Mouse (Mus musculus): ENCODE measurements around the gene Tsen34.
"Not testable (repeated sequence)": the region's sequence is repeated elsewhere in the genome, so short reads cannot be mapped to it uniquely, and the experiment has no call there.

Tsen34 gene

DNA sequence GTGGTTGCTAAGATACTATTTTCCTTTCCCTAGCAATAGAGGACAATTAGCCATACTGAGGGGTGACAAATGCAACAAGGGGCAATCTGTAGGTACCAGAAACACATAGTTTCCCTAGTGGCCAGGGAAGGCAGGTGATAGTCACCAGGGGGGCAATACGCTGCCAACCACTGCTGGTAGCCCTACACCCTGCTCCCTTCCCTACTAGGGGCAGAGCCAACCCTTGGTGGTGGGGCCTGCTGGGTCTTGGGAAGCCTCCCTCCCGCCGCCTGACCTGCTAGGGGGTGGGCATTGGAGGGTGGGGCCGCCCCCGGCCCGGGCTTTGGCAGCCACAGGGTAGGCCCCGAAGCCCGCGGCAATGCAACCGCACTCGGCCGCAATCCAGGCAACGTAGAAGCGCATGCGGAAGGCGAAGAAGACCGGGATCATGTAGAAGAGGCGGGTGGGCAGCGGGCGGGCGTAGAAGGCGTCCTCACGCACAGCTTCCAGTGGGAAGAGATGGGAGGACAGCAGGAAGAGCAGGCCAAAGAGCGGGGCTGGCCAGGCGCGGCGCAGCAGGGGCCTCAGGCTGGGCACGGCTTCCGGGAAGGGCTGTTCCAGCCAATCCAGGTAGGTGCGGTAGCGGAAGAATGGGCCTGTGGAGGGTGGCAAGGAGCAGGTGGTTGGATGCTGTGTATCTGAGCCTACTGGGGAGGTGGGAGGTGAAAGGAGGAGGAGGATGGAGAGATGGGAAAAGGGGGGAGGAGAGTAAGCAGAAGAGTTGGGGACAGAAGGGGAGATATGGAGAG, 7.1 kb upstream of the Tsen34 start:
- no peak for DNase-seq (ENCODE audit: extremely low spot score, low read depth, low spot score)

DNA sequence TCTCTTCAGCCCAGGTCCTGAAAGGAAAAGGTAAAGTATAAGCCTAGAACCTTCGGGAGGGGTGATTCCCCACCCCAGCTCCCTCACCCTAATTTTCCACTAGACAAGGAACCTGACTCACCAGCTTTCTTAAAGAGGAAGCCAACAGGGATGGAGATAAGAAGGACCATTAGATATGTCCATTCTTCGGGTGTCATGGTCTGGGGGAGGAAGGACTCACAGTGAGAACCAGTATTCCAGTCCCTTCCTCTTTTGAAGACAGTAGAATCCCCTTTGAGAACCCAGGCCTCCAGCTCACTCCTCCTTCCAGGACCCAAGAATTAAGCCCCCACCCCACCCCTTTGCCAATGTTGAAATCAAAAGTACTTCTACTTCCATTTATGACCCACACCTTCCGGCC, 744 bp upstream of the Tsen34 start:
- no peak for DNase-seq (ENCODE audit: extremely low spot score, low read depth, low spot score)

DNA sequence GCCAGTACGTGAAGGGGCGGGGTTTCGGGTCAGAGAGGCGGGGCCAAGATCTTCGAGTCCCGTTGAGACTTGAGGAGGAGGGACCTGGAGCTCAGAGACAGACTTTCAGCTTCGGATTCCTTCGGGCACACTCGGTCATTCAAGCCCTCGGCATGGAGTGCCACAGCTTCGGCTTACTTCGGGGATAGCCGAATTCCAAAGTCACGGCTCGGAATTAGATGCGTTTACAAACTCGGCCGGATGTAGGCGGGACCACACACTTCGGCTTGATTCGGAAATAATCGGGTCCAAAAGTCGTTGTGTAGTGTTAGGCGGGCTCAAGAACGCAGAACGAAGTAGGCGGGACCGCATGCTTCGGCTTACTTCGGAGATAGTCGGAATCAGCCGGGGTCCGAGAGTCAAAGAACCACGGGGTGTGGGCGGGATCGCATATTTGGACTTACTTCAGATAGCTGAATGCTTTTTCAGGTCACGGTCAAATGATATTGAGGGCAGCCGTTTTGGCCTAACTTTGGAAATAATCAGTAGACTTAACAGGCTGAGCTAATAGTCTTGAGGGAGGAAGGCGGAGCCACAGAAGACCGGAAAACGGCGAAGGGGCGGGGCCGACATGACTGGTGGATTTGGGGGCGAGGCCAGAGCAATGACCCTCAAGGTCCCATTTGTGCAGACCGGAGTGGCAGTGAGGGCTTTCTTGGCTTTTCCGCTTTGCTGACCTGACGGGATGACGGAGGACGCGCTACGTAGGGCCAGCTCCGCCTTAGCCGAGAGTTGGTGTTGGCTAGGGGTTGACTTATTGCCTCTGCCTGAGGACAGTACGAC, 535 bp downstream of the Tsen34 start, which contains the start of gene Mboat7:
Mboat7 (minus strand) TSS at position 537 of the 822 bp plus-strand sequence.
- DNase-seq (ENCODE audit: extremely low spot score, low read depth, low spot score) = peak; percentile 93

GRCm38 (mm10) chr7:3693809-3694075, 1.1 kb downstream of the Tsen34 start:
- no peak for DNase-seq (ENCODE audit: extremely low spot score, low read depth, low spot score)

DNA sequence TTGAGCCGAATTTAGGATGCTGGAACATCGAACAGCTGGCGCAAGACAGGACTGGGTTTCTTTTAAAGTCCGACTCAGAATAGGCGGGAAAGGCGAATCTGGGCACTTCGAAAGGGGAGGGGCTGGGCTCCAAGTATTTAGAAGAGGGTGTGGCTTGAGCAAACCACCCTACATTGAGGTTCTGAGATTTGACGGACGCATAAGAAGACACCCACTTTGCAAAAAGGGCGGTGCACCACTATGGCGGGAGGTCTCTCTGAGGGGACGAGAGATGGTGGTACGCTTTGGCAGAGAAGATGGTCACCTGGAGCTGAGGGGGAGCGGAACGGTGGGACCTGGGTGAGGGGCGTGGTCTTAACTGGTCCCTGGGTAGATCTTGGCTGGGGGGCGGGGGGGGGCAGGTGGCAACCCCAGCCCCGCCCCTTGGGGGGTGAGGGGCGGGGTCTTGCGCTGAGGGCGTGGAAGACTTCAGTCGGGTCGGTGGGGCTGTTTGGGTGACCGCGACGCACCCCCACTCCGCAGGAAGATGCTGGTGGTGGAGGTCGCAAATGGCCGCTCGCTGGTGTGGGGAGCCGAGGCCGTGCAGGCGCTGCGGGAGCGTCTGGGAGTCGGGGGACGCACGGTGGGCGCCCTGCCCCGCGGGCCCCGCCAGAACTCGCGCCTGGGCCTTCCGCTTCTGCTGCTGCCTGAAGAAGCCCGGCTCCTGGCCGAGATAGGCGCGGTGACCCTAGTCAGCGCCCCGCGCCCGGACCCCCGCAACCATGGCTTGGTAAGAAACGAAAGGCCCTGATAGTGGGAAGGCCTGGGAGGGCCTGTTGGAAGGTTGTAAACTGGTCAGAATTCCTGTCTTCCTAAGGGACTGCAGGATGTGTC, 1.6 kb downstream of the Tsen34 start:
- DNase-seq (ENCODE audit: extremely low spot score, low read depth, low spot score) = peak; percentile 74

DNA sequence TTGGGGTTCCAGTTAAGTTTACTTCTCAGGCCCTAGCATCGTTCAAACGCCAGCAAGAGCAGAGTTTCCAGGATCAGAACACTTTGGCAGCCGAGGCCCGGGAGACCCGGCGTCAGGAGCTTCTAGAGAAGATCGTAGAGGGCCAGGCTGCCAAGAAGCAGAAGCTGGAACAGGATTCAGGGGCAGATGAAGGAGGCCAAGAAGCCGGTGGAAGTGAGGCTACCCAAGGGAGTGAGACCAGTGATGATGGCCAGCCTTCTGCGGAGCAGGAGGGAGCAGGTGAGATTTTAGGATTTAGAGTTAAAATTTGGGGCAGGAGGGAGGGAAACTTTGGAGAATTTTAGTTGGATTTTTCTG, 2.3 kb downstream of the Tsen34 start:
- DNase-seq (ENCODE audit: extremely low spot score, low read depth, low spot score) = not testable (repeated sequence)

DNA sequence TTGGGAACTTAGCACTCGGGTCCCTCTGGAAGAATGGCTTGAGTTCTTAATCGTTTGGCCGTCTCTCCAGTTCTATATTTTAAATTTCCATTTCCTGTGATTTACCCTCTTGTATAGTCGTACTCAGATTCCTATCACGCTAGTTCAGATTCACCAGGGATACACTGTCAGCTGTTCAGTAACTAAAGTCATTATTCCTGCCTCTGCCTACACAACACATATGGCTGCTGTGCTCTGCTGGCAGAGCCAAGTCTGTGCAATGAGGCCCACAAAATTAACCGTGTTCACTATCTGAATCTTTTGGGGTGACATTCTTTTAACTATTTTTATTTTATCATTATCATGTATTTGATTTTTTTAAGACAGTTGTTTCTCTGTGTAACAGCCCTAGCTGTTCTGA, 5.8 kb downstream of the Tsen34 start:
- no peak for DNase-seq (ENCODE audit: extremely low spot score, low read depth, low spot score)

DNA sequence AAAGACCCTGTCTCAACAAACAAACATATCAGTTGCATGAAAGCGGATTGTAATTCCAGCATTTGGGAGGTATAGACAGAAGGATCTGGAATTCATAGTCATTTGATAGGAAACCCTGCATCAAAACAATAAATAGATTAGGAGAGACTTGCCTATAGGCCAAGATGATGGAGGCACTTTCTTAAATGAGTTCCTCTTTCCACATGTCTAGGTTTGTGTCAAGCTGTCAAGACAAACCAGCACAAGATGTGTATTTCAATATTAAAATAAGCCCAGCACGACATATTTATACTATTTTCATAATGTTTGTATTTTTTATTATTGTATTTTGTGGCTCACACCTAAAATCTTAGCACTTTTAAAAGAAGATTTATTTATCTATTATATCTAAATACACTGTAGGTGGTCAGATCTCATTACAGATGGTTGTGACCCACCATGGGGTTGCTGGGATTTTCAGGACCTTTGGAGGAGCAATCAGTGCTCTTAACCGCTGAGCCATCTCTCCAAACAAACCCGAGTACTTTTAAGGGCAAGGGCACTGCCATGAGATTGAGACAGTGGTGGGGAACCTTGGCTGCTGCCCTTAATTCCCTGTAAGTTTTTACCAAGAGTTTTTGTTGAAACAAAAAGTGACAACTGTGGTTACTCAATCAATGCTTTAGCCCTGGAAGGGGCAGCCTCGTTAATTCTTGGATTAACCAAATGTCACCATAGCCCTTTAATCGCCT, 10.7 kb downstream of the Tsen34 start:
- no peak for DNase-seq (ENCODE audit: extremely low spot score, low read depth, low spot score)

GRCm38 (mm10) chr7:3703879-3704441, 11.3 kb downstream of the Tsen34 start, which contains the start of gene Rps9:
Gene Rps9, plus strand, starts transcription at chr7:3703993.
- DNase-seq (ENCODE audit: extremely low spot score, low read depth, low spot score) = peak; percentile 95

GRCm38 (mm10) chr7:3704475-3704874, 11.8 kb downstream of the Tsen34 start:
- DNase-seq (ENCODE audit: extremely low spot score, low read depth, low spot score) = no peak

DNA sequence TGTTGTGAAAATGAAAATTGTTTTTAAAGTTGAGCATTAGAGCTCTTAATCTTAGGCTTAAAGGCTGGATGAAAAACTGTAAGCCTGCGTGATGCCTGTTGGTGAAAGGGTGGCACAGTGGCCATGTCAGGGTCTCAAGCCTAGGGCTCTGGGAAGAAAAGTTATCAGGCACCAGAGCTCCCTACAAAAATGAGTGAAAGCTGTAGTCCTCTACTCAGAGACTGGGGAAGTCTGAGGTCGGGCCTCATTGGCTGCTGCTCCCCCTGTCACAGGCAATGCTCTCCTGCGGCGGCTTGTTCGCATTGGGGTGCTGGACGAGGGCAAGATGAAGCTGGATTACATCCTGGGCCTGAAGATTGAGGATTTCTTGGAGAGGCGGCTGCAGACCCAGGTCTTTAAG, 12.8 kb downstream of the Tsen34 start:
- not testable (repeated sequence) for DNase-seq (ENCODE audit: extremely low spot score, low read depth, low spot score)

DNA sequence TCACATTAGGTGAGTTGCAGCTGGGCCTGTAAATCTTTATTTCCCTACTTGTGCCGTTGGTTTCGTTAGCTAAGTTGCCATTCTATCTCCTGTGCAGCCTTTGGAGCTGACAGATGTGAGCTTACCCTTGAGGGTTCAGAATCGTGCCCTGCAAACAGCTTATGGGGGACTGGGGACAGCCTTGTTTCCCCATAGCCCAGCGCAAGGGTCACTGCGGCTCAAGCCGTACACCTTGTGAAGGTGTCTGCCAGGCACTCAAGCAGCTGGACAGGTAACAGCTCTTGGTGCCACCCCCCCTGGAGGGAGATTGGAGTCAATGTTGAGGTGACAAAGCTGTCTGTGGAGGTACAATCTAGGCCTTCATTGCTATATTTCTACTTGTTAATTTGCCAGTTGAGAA, 13.2 kb downstream of the Tsen34 start:
- no peak for DNase-seq (ENCODE audit: extremely low spot score, low read depth, low spot score)

DNA sequence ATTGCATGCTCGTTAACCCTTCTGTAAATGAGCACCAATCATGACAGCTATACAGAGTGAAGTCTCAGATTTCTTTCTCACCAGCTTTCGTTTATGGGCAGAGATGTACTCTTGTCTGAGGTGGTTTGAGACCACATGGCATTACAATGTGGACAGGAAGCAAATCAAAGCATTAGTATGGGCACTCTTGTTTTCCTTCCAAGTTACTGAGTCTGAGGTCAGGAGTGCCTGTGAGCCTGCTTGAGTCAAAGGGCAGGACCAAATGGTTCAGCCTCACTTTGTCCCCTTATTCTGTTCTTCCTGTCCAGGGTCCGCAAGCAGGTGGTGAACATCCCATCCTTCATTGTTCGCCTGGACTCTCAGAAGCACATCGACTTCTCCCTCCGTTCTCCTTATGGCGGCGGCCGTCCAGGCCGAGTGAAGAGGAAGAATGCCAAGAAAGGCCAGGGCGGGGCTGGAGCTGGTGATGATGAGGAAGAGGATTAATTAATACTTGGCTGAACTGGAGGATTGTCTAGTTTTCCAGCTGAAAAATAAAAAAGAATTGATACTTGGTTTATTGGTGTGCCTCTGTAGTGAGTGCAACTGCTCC, 13.8 kb downstream of the Tsen34 start:
- no peak for DNase-seq (ENCODE audit: extremely low spot score, low read depth, low spot score)

DNA sequence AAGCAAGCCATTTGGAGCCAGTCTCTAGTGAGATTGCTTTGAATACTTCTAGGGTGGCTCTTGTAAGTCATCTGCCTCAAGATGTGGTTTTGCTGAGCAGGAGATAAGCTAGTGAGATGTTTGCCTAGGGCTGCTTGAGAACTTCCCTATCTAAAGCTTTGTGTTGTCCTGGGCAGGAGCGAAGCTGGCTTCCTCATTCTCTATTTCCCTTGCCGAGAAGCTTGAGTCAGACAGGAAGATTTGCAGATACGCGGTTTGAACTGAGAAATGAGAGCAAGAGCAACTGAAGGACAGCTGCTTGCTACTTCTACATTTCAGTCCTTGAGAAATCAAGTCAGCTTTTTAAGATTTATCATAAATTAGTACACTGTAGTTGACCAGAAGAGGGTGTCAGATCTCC, 14.4 kb downstream of the Tsen34 start:
- no peak for DNase-seq (ENCODE audit: extremely low spot score, low read depth, low spot score)

- DNase-seq (ENCODE audit: extremely low spot score, low read depth, low spot score) = no peak
These were observed 15.1 kb downstream of the Tsen34 start for GRCm38 (mm10) chr7:3707568-3708413.

GRCm38 (mm10) chr7:3708447-3708980, 15.9 kb downstream of the Tsen34 start:
- not testable (repeated sequence) for DNase-seq (ENCODE audit: extremely low spot score, low read depth, low spot score)

GRCm38 (mm10) chr7:3709000-3709399, 16.3 kb downstream of the Tsen34 start:
- no peak for DNase-seq (ENCODE audit: extremely low spot score, low read depth, low spot score)

GRCm38 (mm10) chr7:3712264-3712942, 19.7 kb downstream of the Tsen34 start:
- DNase-seq (ENCODE audit: extremely low spot score, low read depth, low spot score) = no peak

Data from hindlimb bud, embryonic 11.5 days (tissue).